Mouse (Mus musculus) heart, embryonic 10.5 days (tissue): ENCODE data around the gene Zfp606. TPM values are rescaled to one million over a fixed set of nuclear protein-coding genes. Genes with fewer than 3 reads are reported as not detected.
A peak's percentile ranks its signal among the peaks of the same experiment; 100 is the strongest.

Experiments used
- DNase-seq: peaks from one replicate; pipeline ENCODE4 v3.0.0-alpha.2; 2017; ENCODE audit warnings: low spot score
- H3K27ac ChIP-seq: fragments of 300-500 bp; sonication (generic); 2 replicates; pipeline ENCODE4 v1.5.1; 2016; ENCODE audit warnings: mild to moderate bottlenecking
- H3K27me3 ChIP-seq: fragments of 300-500 bp; sonication (generic); 2 replicates; pipeline ENCODE4 v1.6.1; 2016; ENCODE audit warnings: mild to moderate bottlenecking; ENCODE audit not compliant: poor library complexity, insufficient read depth, severe bottlenecking
- H3K36me3 ChIP-seq: fragments of 300-500 bp; sonication (generic); 2 replicates; pipeline ENCODE4 v1.6.1; 2016; ENCODE audit warnings: mild to moderate bottlenecking, moderate library complexity
- H3K4me1 ChIP-seq: fragments of 300-500 bp; sonication (generic); 2 replicates; pipeline ENCODE4 v1.6.1; 2016; ENCODE audit warnings: mild to moderate bottlenecking
- H3K4me3 ChIP-seq: fragments of 300-500 bp; sonication (generic); 2 replicates; pipeline ENCODE4 v1.5.1; 2016; ENCODE audit warnings: mild to moderate bottlenecking, moderate library complexity
- H3K9me3 ChIP-seq: fragments of 300-500 bp; sonication (generic); 2 replicates; pipeline ENCODE4 v1.6.1; 2016; ENCODE audit warnings: mild to moderate bottlenecking, moderate library complexity
- WGBS: fragments of 180-500 bp; shearing (Covaris S2); methylation state at CpG from one replicate; pipeline ENCODE4 v1.1.7; 2016; 5-methylcytosine and 5-hydroxymethylcytosine counted together
- polyA plus RNA-seq: library from polyadenylated mRNA; unstranded; fragments of >200 nt; fragmentation: Nextera tagmentation; extraction: Ambion mirVana; gene quantifications from 2 replicates; pipeline ENCODE4 v1.2.1, GENCODE M21; 2016

The Zfp606 gene
- 17.7 and 19.3 TPM in 2 replicates for polyA plus RNA-seq

GRCm38 (mm10) chr7:12478158-12479008 is at the start of gene Zfp606:
Zfp606 (plus strand) TSS chr7:12478293.
- no peaks in the 10 kb centered on the region for H3K27me3 ChIP-seq
- DNase-seq: peak; percentile 96
- no peaks in the 10 kb centered on the region for H3K4me1 ChIP-seq
- peak within 1 kb of the TSS; percentile 93 for H3K4me3 ChIP-seq
- peaks cover 35% of the 10 kb centered on the region for H3K36me3 ChIP-seq
- H3K9me3 ChIP-seq: 0 out of 2 replicates have a peak, but pooled peaks cover 4% of the 10 kb centered on the region
- H3K27ac ChIP-seq: peak within 1 kb of the TSS; percentile 95
- WGBS: under 1% methylated on average over 53 of the region's 53 CpGs

- Histone ChIP-seq H3K27ac (peak overlapping the region; percentile 95), H3K36me3 (peaks cover 40% of the 10 kb centered on the region), H3K27me3 (no peaks in the 10 kb centered on the region), H3K9me3 (0 out of 2 replicates have a peak, but pooled peaks cover 4% of the 10 kb centered on the region), H3K4me1 (no peaks in the 10 kb centered on the region), H3K4me3 (peak overlapping the region; percentile 93)
- WGBS: 4% methylated on average over 8 of the region's 8 CpGs
- no peak for DNase-seq
These were observed 885 bp downstream of the Zfp606 start for GRCm38 (mm10) chr7:12479009-12479346.

- 0 out of 2 replicates have a peak, but pooled peaks cover 4% of the 10 kb centered on the region for H3K9me3 ChIP-seq
- H3K27ac ChIP-seq: no peak overlapping the region
- no peak for DNase-seq
- WGBS: 71% methylated on average over 4 of the region's 4 CpGs
- no peaks in the 10 kb centered on the region for H3K4me1 ChIP-seq
- peak overlapping the region; percentile 93 for H3K4me3 ChIP-seq
- no peaks in the 10 kb centered on the region for H3K27me3 ChIP-seq
- peaks cover 46% of the 10 kb centered on the region for H3K36me3 ChIP-seq
These were observed 1.4 kb downstream of the Zfp606 start for GRCm38 (mm10) chr7:12479525-12479924.

GRCm38 (mm10) chr7:12483771-12484170 is 5.7 kb downstream of the Zfp606 start:
- H3K27me3 ChIP-seq: no peaks in the 10 kb centered on the region
- no peak overlapping the region for H3K4me3 ChIP-seq
- peaks cover 88% of the 10 kb centered on the region for H3K36me3 ChIP-seq
- H3K4me1 ChIP-seq: no peaks in the 10 kb centered on the region
- no peak for DNase-seq
- no peak overlapping the region for H3K27ac ChIP-seq
- peaks cover 15% of the 10 kb centered on the region for H3K9me3 ChIP-seq
- WGBS: 96% methylated on average over 6 of the region's 6 CpGs

- WGBS: 87% methylated on average over 1 of the region's 1 CpGs
- Histone ChIP-seq H3K27ac (no peak overlapping the region), H3K4me3 (no peak overlapping the region), H3K9me3 (peaks cover 27% of the 10 kb centered on the region), H3K36me3 (peaks cover 100% of the 10 kb centered on the region), H3K4me1 (no peaks in the 10 kb centered on the region), H3K27me3 (no peaks in the 10 kb centered on the region)
- DNase-seq: no peak
These were observed 7.9 kb downstream of the Zfp606 start for GRCm38 (mm10) chr7:12485956-12486355.

GRCm38 (mm10) chr7:12486691-12487090 is 8.6 kb downstream of the Zfp606 start:
- H3K9me3 ChIP-seq: peaks cover 34% of the 10 kb centered on the region

GRCm38 (mm10) chr7:12510913-12511312 is 32.8 kb downstream of the Zfp606 start:
- Histone ChIP-seq H3K9me3 (peaks cover 5% of the 10 kb centered on the region; the same call in 1 of the 2 replicates), H3K4me3 (no peak overlapping the region), H3K27me3 (no peaks in the 10 kb centered on the region), H3K4me1 (no peaks in the 10 kb centered on the region), H3K36me3 (no peaks in the 10 kb centered on the region), H3K27ac (no peak overlapping the region)
- no peak for DNase-seq
- WGBS: 54% methylated on average over 1 of the region's 1 CpGs

More at GRCm38 (mm10) chr7:12486691-12487090, 8.6 kb downstream of the Zfp606 start:
- Histone ChIP-seq H3K27ac (no peak overlapping the region), H3K4me3 (no peak overlapping the region), H3K4me1 (no peaks in the 10 kb centered on the region), H3K36me3 (peaks cover 100% of the 10 kb centered on the region), H3K27me3 (no peaks in the 10 kb centered on the region)
- DNase-seq: no peak

GRCm38 (mm10) chr7:12512217-12512616 is 34.1 kb downstream of the Zfp606 start, which contains the start of gene 2900092C05Rik:
2900092C05Rik (plus strand) TSS chr7:12512517.
- 44% methylated on average over 2 of the region's 2 CpGs for WGBS
- no peak for DNase-seq
- Histone ChIP-seq H3K4me3 (no peak within 1 kb of the TSS), H3K27ac (no peak within 1 kb of the TSS), H3K9me3 (peaks cover 5% of the 10 kb centered on the region; the same call in 1 of the 2 replicates), H3K36me3 (no peaks in the 10 kb centered on the region), H3K27me3 (no peaks in the 10 kb centered on the region), H3K4me1 (no peaks in the 10 kb centered on the region)

Other genes starting within 250 kb of the Zfp606 start
- gene Vmn1r81, start 210.0 kb upstream of the Zfp606 start, polyA plus RNA-seq: not detected in 2 replicates
- gene Vmn1r82, start 177.9 kb upstream of the Zfp606 start, polyA plus RNA-seq: not detected in 2 replicates
- not detected in 2 replicates for gene Vmn1r83, start 148.8 kb upstream of the Zfp606 start, polyA plus RNA-seq
- gene Vmn1r84, start 109.0 kb upstream of the Zfp606 start, polyA plus RNA-seq: not detected in 2 replicates
- gene Zfp551, start 55.5 kb upstream of the Zfp606 start, polyA plus RNA-seq: 2.5 and 3.0 TPM in 2 replicates
- not detected in 2 replicates for gene 2900092C05Rik, start 34.2 kb downstream of the Zfp606 start, polyA plus RNA-seq
- gene Vmn2r53, start 130.5 kb downstream of the Zfp606 start, polyA plus RNA-seq: 0.01 TPM in 1 of 2 replicates, not detected in the other
- gene Vmn2r54, start 162.0 kb downstream of the Zfp606 start, polyA plus RNA-seq: not detected in 2 replicates
- not detected in 2 replicates for gene Vmn2r55, start 206.7 kb downstream of the Zfp606 start, polyA plus RNA-seq